Comparison of ENCODE assay signal across 23 mouse cellular contexts in the genomic region with DNA sequence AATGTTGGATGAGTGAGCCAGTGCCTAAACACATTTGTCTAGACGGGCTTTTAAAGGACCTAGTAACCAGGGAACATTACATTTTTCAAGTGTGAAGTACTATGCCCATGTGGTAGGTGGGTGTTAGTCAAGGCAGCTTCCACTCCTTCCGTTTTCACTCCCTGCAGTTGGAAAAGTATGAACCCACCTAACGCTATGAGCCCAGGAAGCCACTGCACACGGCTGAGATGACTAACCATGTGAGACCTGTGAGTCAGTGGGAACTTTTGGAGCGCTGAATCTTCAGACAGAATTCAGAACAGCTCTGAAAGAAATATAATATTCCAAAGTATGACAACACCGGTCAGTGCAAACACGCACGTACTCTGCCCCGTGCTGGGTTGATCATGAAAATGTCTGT.
DNase-seq lines count a peak whose midpoint lies in the region; ATAC-seq and TF ChIP-seq lines count a peak whose summit lies in the region.
"Had no signal": no experiment of that assay in that cellular context is flagged by ENCODE, and none has a peak within 500 bp of the region (broad histone marks: within the 10 kb centered on the region; RNA-seq: fewer than 3 reads in every experiment).

No protein-coding gene starts in this region.

- DNase-seq in layer of hippocampus, adult 18-20 months (ENCODE audit: low spot score in 2 of 2): peak; percentile 19 to 54
- DNase-seq in layer of hippocampus, adult 9-10 months (ENCODE audit: low spot score): no peak
- peak; percentile 65 to 74 for DNase-seq in right cerebral cortex, adult 2 months (ENCODE audit: low spot score in 2 of 2)
- DNase-seq in right cerebral cortex, postnatal 14 days: no peak
- DNase-seq in left cerebral cortex, adult 2 months (ENCODE audit: extremely low spot score in 1 of 2, low spot score in 2 of 2): peak; percentile 42 to 46
- DNase-seq in telencephalon, adult 2 months (ENCODE audit: low read depth, low spot score): peak; percentile 91
- DNase-seq: adrenal gland, postnatal 36 days; cerebellum, adult 11 months; cerebellum, adult 9-11 months; heart, postnatal 4 days; kidney, adult 2 months; spleen, adult 18-20 months had no signal

- no peaks in the 10 kb centered on the region for H3K27me3 ChIP-seq in neural tube, embryonic 15.5 days (replicated peaks)
- H3K27me3 ChIP-seq: forebrain, embryonic 15.5 days; midbrain, embryonic 12.5 days had no signal

- H3K36me3 ChIP-seq in neural tube, embryonic 15.5 days: peaks cover 23% of the 10 kb centered on the region

- 97% methylated on average over 9 of the region's 9 CpGs for WGBS in neural tube, embryonic 15.5 days

- no peak overlapping the region for H3K4me2 ChIP-seq in neural tube, embryonic 15.5 days
- H3K4me2 ChIP-seq: forebrain, embryonic 15.5 days; hindbrain, embryonic 14.5 days; midbrain, embryonic 12.5 days had no signal

- intact Hi-C loops in left cerebral cortex, adult 2 months (cut with DNase I): loop anchor here (2.0 kb wide), 1 partner anchor 202 kb away; no protein-coding TSS in a partner anchor

- no peak overlapping the region for H3K9ac ChIP-seq in neural tube, embryonic 15.5 days (replicated peaks)
- H3K9ac ChIP-seq: forebrain, embryonic 15.5 days; hindbrain, embryonic 14.5 days; midbrain, embryonic 12.5 days had no signal

- no peaks in the 10 kb centered on the region for H3K9me3 ChIP-seq in neural tube, embryonic 15.5 days (replicated peaks)
- H3K9me3 ChIP-seq: embryonic facial prominence, embryonic 10.5 days; forebrain, embryonic 15.5 days; midbrain, embryonic 12.5 days had no signal

- no peak overlapping the region for H3K4me3 ChIP-seq in left cerebral cortex, adult 2 months
- no peak overlapping the region for H3K4me3 ChIP-seq in neural tube, embryonic 15.5 days (replicated peaks)
- H3K4me3 ChIP-seq: embryonic facial prominence, embryonic 10.5 days; forebrain, embryonic 15.5 days; midbrain, embryonic 12.5 days had no signal

- H3K27ac ChIP-seq in left cerebral cortex, adult 2 months: peak overlapping the region; percentile 36; the same call in 1 of the 2 replicates
- H3K27ac ChIP-seq in neural tube, embryonic 15.5 days (replicated peaks): no peak overlapping the region
- H3K27ac ChIP-seq: embryonic facial prominence, embryonic 10.5 days; forebrain, embryonic 15.5 days; hindbrain, embryonic 14.5 days; kidney, postnatal 0 days; macrophage; midbrain, embryonic 12.5 days had no signal

- H3K4me1 ChIP-seq in neural tube, embryonic 15.5 days: no peaks in the 10 kb centered on the region
- H3K4me1 ChIP-seq: embryonic facial prominence, embryonic 10.5 days; forebrain, embryonic 15.5 days; midbrain, embryonic 12.5 days had no signal

- TF ChIP-seq CTCF in left cerebral cortex, adult 2 months (IDR thresholded peaks at IDR 0.05): no peak

- ATAC-seq in megakaryocyte-erythroid progenitor cell, adult 5-6 weeks (replicated peaks; ENCODE audit: low FRiP score, low TSS enrichment, poor library complexity, severe bottlenecking): no peak
- no peak for ATAC-seq in neural tube, embryonic 15.5 days (ENCODE audit: low FRiP score)
- ATAC-seq: CD4-positive, CD25-positive, alpha-beta regulatory T cell, adult 4 months; forebrain, embryonic 15.5 days; inflammation-experienced regulatory T-cells, adult 6 months; lung, postnatal 0 days had no signal

Comparison
In these comparisons a context has a peak if more than half of its experiments do, and no peak if none do; other contexts are left out.
1. DNase-seq: peak in layer of hippocampus, adult 18-20 months (2 of 2), right cerebral cortex, adult 2 months (2 of 2), left cerebral cortex, adult 2 months (2 of 2) and telencephalon, adult 2 months (single experiment); none in layer of hippocampus, adult 9-10 months (single experiment) and right cerebral cortex, postnatal 14 days (single experiment).